In genomic region chr14:31268301-31269001, GRCm38 (mm10) we compare ENCODE assay signal across 9 mouse cellular contexts. TPM values are rescaled to one million over a fixed set of nuclear protein-coding genes. Genes with fewer than 3 reads are reported as not detected.
DNase-seq lines count a peak whose midpoint lies in the region; ATAC-seq and TF ChIP-seq lines count a peak whose summit lies in the region.
"Had no signal": no experiment of that assay in that cellular context is flagged by ENCODE, and none has a peak within 500 bp of the region (broad histone marks: within the 10 kb centered on the region; RNA-seq: fewer than 3 reads in every experiment).

No protein-coding gene starts in this region.

- DNase-seq in brain, embryonic 14.5 days (ENCODE audit: low read depth): peak; percentile 85
- DNase-seq in forebrain, embryonic 10.5 days (ENCODE audit: extremely low spot score, low spot score): peak; percentile 42
- DNase-seq in layer of hippocampus, adult 2 months (ENCODE audit: low spot score in 2 of 2): peak; percentile 56 to 89
- DNase-seq in midbrain, embryonic 14.5 days: peak; percentile 78
- no peak for DNase-seq in ovary, postnatal 14 days (ENCODE audit: low spot score)
- no peak for DNase-seq in gastrocnemius, adult 8-10 months (ENCODE audit: low spot score in 2 of 2)
- no peak for DNase-seq in urinary bladder, postnatal 10 days (ENCODE audit: low spot score)
- DNase-seq in liver: no peak

- no peaks in the 10 kb centered on the region for H3K9me3 ChIP-seq in forebrain, embryonic 10.5 days
- H3K9me3 ChIP-seq in midbrain, embryonic 14.5 days (ENCODE audit: control insufficient read depth, low read length): no peaks in the 10 kb centered on the region
- H3K9me3 ChIP-seq: heart, embryonic 15.5 days had no signal

- peaks cover 31% of the 10 kb centered on the region for H3K4me1 ChIP-seq in forebrain, embryonic 10.5 days
- peaks cover 25% of the 10 kb centered on the region for H3K4me1 ChIP-seq in midbrain, embryonic 14.5 days (ENCODE audit: control insufficient read depth, insufficient read depth, low read length)

- TF ChIP-seq CTCF in brain, embryonic 14.5 days (IDR thresholded peaks at IDR 0.05; ENCODE audit: borderline replicate concordance, extremely low read depth, insufficient read depth, insufficient read length): no peak
- TF ChIP-seq CTCF in layer of hippocampus, adult 2 months (conservative IDR thresholded peaks at IDR 0.05): no peak

- no peak for TF ChIP-seq POLR2A in brain, embryonic 14.5 days (IDR thresholded peaks at IDR 0.05; ENCODE audit: borderline replicate concordance, extremely low read depth, insufficient read depth, insufficient read length, poor library complexity, severe bottlenecking)

- peak overlapping the region; percentile 80 for H3K27ac ChIP-seq in forebrain, embryonic 10.5 days
- H3K27ac ChIP-seq in layer of hippocampus, adult 2 months: peak overlapping the region; percentile 97
- H3K27ac ChIP-seq in midbrain, embryonic 14.5 days (replicated peaks; ENCODE audit: low read depth, low read length): peak overlapping the region; percentile 80
- H3K27ac ChIP-seq: heart, embryonic 15.5 days had no signal

- H3K4me3 ChIP-seq in forebrain, embryonic 10.5 days: peak overlapping the region; percentile 46
- H3K4me3 ChIP-seq in layer of hippocampus, adult 2 months: peak overlapping the region; percentile 38
- H3K4me3 ChIP-seq in midbrain, embryonic 14.5 days (replicated peaks; ENCODE audit: low read depth, low read length): peak overlapping the region; percentile 22; the same call in 1 of the 2 replicates

- peak overlapping the region; percentile 45; the same call in 1 of the 2 replicates for H3K9ac ChIP-seq in midbrain, embryonic 14.5 days (replicated peaks; ENCODE audit: low read length)
- H3K9ac ChIP-seq: heart, embryonic 15.5 days had no signal

- ATAC-seq in midbrain, embryonic 14.5 days (ENCODE audit: low FRiP score, low TSS enrichment): peak; percentile 70

- 61% methylated on average over 9 of the region's 9 CpGs for WGBS in forebrain, embryonic 10.5 days
- WGBS in midbrain, embryonic 14.5 days: 16% methylated on average over 9 of the region's 9 CpGs

- H3K27me3 ChIP-seq in forebrain, embryonic 10.5 days (ENCODE audit: poor library complexity, severe bottlenecking): 0 out of 2 replicates have a peak, but pooled peaks cover 10% of the 10 kb centered on the region
- H3K27me3 ChIP-seq in midbrain, embryonic 14.5 days (ENCODE audit: control insufficient read depth, insufficient read depth, low read length): no peaks in the 10 kb centered on the region

- H3K36me3 ChIP-seq in forebrain, embryonic 10.5 days (replicated peaks): 0 out of 2 replicates have a peak, but pooled peaks cover 3% of the 10 kb centered on the region
- H3K36me3 ChIP-seq in midbrain, embryonic 14.5 days (ENCODE audit: control insufficient read depth, insufficient read depth, low read length): peaks cover 3% of the 10 kb centered on the region; the same call in 1 of the 2 replicates
- H3K36me3 ChIP-seq: heart, embryonic 15.5 days had no signal

- H3K4me2 ChIP-seq in midbrain, embryonic 14.5 days (ENCODE audit: low read length): peak overlapping the region; percentile 50

RNA-seq across cellular contexts. Expression of gene Bap1, which starts 17.2 kb away (rescaled TPM):
- 136 and 158 TPM in 2 replicates for polyA plus RNA-seq in brain, embryonic 14.5 days (2012; rRNA removed)
- 146 and 151 TPM in 2 replicates for polyA plus RNA-seq in forebrain, embryonic 10.5 days (2016; fragmentation: Nextera tagmentation; extraction: Ambion mirVana)
- 100 to 1,000 TPM; 130 to 144 TPM for total RNA-seq in layer of hippocampus, adult 2 months (2021)
- 102 and 118 TPM in 2 replicates for polyA plus RNA-seq in midbrain, embryonic 14.5 days (2014; fragmentation: Nextera tagmentation; extraction: Ambion mirVana)
- total RNA-seq in gastrocnemius, adult 8-10 months (2022): 10 to 100 TPM; 46.3 to 57.2 (median 48.7) TPM

RNA-seq across cellular contexts. Expression of gene Phf7, which starts 17.3 kb away (rescaled TPM):
- polyA plus RNA-seq in brain, embryonic 14.5 days (2012; rRNA removed): 7.4 and 8.7 TPM in 2 replicates
- polyA plus RNA-seq in forebrain, embryonic 10.5 days (2016; fragmentation: Nextera tagmentation; extraction: Ambion mirVana): 14.0 and 16.4 TPM in 2 replicates
- 1 to 10 TPM; 5.3 to 6.0 TPM for total RNA-seq in layer of hippocampus, adult 2 months (2021)
- polyA plus RNA-seq in midbrain, embryonic 14.5 days (2014; fragmentation: Nextera tagmentation; extraction: Ambion mirVana): 12.0 and 12.1 TPM in 2 replicates
- 10 to 100 TPM; 11.2 to 11.7 (median 11.6) TPM for total RNA-seq in gastrocnemius, adult 8-10 months (2022)

RNA-seq across cellular contexts. Expression of gene Sema3g, which starts 50.8 kb away (rescaled TPM):
- 1.7 and 2.7 TPM in 2 replicates for polyA plus RNA-seq in brain, embryonic 14.5 days (2012; rRNA removed)
- polyA plus RNA-seq in forebrain, embryonic 10.5 days (2016; fragmentation: Nextera tagmentation; extraction: Ambion mirVana): 0.61 and 0.66 TPM in 2 replicates
- 1 to 10 TPM; 5.0 to 6.1 TPM for total RNA-seq in layer of hippocampus, adult 2 months (2021)
- 0.12 and 0.24 TPM in 2 replicates for polyA plus RNA-seq in midbrain, embryonic 14.5 days (2014; fragmentation: Nextera tagmentation; extraction: Ambion mirVana)
- 1 to 10 TPM; 3.8 to 4.9 (median 4.5) TPM for total RNA-seq in gastrocnemius, adult 8-10 months (2022)

RNA-seq across cellular contexts. Expression of gene Nisch, which starts 51.7 kb away (rescaled TPM):
- polyA plus RNA-seq in brain, embryonic 14.5 days (2012; rRNA removed): 362 and 506 TPM in 2 replicates
- 401 and 402 TPM in 2 replicates for polyA plus RNA-seq in forebrain, embryonic 10.5 days (2016; fragmentation: Nextera tagmentation; extraction: Ambion mirVana)
- total RNA-seq in layer of hippocampus, adult 2 months (2021): 100 to 1,000 TPM; 472 to 491 TPM
- polyA plus RNA-seq in midbrain, embryonic 14.5 days (2014; fragmentation: Nextera tagmentation; extraction: Ambion mirVana): 280 and 343 TPM in 2 replicates
- total RNA-seq in gastrocnemius, adult 8-10 months (2022): 10 to 100 TPM; 49.1 to 60.3 (median 53.8) TPM

RNA-seq across cellular contexts. Expression of gene Dnah1, which starts 55.2 kb away (rescaled TPM):
- 7.1 and 7.5 TPM in 2 replicates for polyA plus RNA-seq in brain, embryonic 14.5 days (2012; rRNA removed)
- 5.4 and 6.3 TPM in 2 replicates for polyA plus RNA-seq in forebrain, embryonic 10.5 days (2016; fragmentation: Nextera tagmentation; extraction: Ambion mirVana)
- 1 to 10 TPM; 4.6 to 5.8 TPM for total RNA-seq in layer of hippocampus, adult 2 months (2021)
- polyA plus RNA-seq in midbrain, embryonic 14.5 days (2014; fragmentation: Nextera tagmentation; extraction: Ambion mirVana): 3.8 and 5.2 TPM in 2 replicates
- total RNA-seq in gastrocnemius, adult 8-10 months (2022): under 1 TPM in 2 of 4 experiments, not detected in 2; 0.05 to 0.11 TPM

Comparison
In these comparisons a context has a peak if more than half of its experiments do, and no peak if none do; other contexts are left out.
1. DNase-seq: peak in brain, embryonic 14.5 days (single experiment), forebrain, embryonic 10.5 days (single experiment), layer of hippocampus, adult 2 months (2 of 2) and midbrain, embryonic 14.5 days (single experiment); none in ovary, postnatal 14 days (single experiment), gastrocnemius, adult 8-10 months (0 of 2), urinary bladder, postnatal 10 days (single experiment) and liver (single experiment).
2. Peak in every context shown above with its lines, with median percentiles within 50 percentile points of each other: H3K27ac ChIP-seq and H3K4me3 ChIP-seq.